15 mouse cellular contexts compared by ENCODE assay signal in the genomic region with DNA sequence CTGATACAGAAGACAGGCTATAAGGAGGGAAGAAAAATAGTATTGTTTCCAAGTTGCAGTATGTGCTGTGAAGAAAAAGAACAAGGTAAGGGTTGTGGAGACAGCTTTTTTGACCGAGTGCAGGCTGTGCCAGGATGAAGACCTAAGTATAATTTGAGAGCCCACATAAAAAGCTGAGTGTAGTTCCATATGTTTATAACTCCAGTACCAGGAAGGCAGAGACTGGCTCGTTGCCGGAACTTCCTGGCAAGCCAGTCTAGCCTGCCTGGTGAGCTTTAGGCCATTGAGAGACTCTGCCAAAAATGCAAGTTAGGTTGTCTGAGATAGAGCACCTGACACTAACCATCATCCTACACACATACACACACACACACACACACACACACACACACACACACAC.
DNase-seq lines count a peak whose midpoint lies in the region; ATAC-seq lines count a peak whose summit lies in the region.
"Had no signal": no experiment of that assay in that cellular context is flagged by ENCODE, and none has a peak within 500 bp of the region (broad histone marks: within the 10 kb centered on the region; RNA-seq: fewer than 3 reads in every experiment).

No protein-coding gene starts in this region.

- no peaks in the 10 kb centered on the region for H3K4me1 ChIP-seq in midbrain, embryonic 11.5 days (ENCODE audit: control insufficient read depth, insufficient read depth, low read length)
- no peaks in the 10 kb centered on the region for H3K4me1 ChIP-seq in midbrain, embryonic 13.5 days (replicated peaks)
- H3K4me1 ChIP-seq: heart, embryonic 15.5 days; hindbrain, embryonic 15.5 days had no signal

- intact Hi-C loops in gastrocnemius, postnatal 14 days (cut with DNase I; ENCODE audit: low total_unique reads) = no loop called here

- no peak overlapping the region for H3K27ac ChIP-seq in midbrain, embryonic 11.5 days (ENCODE audit: low read depth, low read length)
- H3K27ac ChIP-seq in midbrain, embryonic 13.5 days = no peak overlapping the region
- H3K27ac ChIP-seq: heart, embryonic 15.5 days; hindbrain, embryonic 15.5 days had no signal

- H3K4me2 ChIP-seq in midbrain, embryonic 11.5 days = no peak overlapping the region
- no peak overlapping the region for H3K4me2 ChIP-seq in midbrain, embryonic 13.5 days (replicated peaks)
- H3K4me2 ChIP-seq: heart, embryonic 15.5 days; hindbrain, embryonic 15.5 days; liver, embryonic 11.5 days had no signal

- H3K36me3 ChIP-seq in midbrain, embryonic 11.5 days (ENCODE audit: control insufficient read depth, insufficient read depth, low read length) = no peaks in the 10 kb centered on the region
- no peaks in the 10 kb centered on the region for H3K36me3 ChIP-seq in midbrain, embryonic 13.5 days
- H3K36me3 ChIP-seq: heart, embryonic 15.5 days; hindbrain, embryonic 15.5 days had no signal

- peak; percentile 41 for DNase-seq in midbrain, embryonic 11.5 days (ENCODE audit: low spot score, missing footprints)
- DNase-seq in cerebellum, adult 9-10 months = peak; percentile 7
- DNase-seq in left cerebral cortex, adult 11 months (ENCODE audit: low spot score) = peak; percentile 15
- DNase-seq in right cerebral cortex, postnatal 14 days = peak; percentile 51
- DNase-seq in kidney, postnatal 10 days = no peak
- no peak for DNase-seq in spleen, postnatal 36 days (ENCODE audit: low spot score in 2 of 2)
- DNase-seq in gastrocnemius, postnatal 14 days = no peak
- DNase-seq: spleen, adult 18-20 months had no signal

- H3K9me3 ChIP-seq in midbrain, embryonic 11.5 days (ENCODE audit: control insufficient read depth, low read length) = no peaks in the 10 kb centered on the region
- H3K9me3 ChIP-seq in midbrain, embryonic 13.5 days = no peaks in the 10 kb centered on the region
- H3K9me3 ChIP-seq: heart, embryonic 15.5 days; hindbrain, embryonic 15.5 days had no signal

- 86% methylated on average over 3 of the region's 3 CpGs for WGBS in midbrain, embryonic 11.5 days
- WGBS in midbrain, embryonic 13.5 days = 83% methylated on average over 3 of the region's 3 CpGs

- no peaks in the 10 kb centered on the region for H3K27me3 ChIP-seq in midbrain, embryonic 11.5 days (ENCODE audit: control insufficient read depth, insufficient read depth, low read length)
- H3K27me3 ChIP-seq in midbrain, embryonic 13.5 days = no peaks in the 10 kb centered on the region
- H3K27me3 ChIP-seq: CH12.LX; heart, embryonic 15.5 days; hindbrain, embryonic 15.5 days; Patski had no signal

- no peak for ATAC-seq in midbrain, embryonic 11.5 days (ENCODE audit: low FRiP score)
- no peak for ATAC-seq in midbrain, embryonic 13.5 days
- ATAC-seq: lung, postnatal 0 days; Patski had no signal

- no peak overlapping the region for H3K9ac ChIP-seq in midbrain, embryonic 11.5 days (ENCODE audit: low read length)
- no peak overlapping the region for H3K9ac ChIP-seq in midbrain, embryonic 13.5 days (replicated peaks)
- H3K9ac ChIP-seq: heart, embryonic 15.5 days; hindbrain, embryonic 15.5 days had no signal

- H3K4me3 ChIP-seq in midbrain, embryonic 11.5 days (ENCODE audit: low read depth, low read length) = no peak overlapping the region
- H3K4me3 ChIP-seq in midbrain, embryonic 13.5 days (replicated peaks) = no peak overlapping the region
- H3K4me3 ChIP-seq: heart, embryonic 15.5 days; hindbrain, embryonic 15.5 days had no signal

Comparison
In these comparisons a context has a peak if more than half of its experiments do, and no peak if none do; other contexts are left out.
1. DNase-seq: peak in midbrain, embryonic 11.5 days (single experiment), cerebellum, adult 9-10 months (single experiment), left cerebral cortex, adult 11 months (single experiment) and right cerebral cortex, postnatal 14 days (single experiment); none in kidney, postnatal 10 days (single experiment), spleen, postnatal 36 days (0 of 2) and gastrocnemius, postnatal 14 days (single experiment).